Mouse (Mus musculus): ENCODE measurements around the gene Rprd1b.

DNA sequence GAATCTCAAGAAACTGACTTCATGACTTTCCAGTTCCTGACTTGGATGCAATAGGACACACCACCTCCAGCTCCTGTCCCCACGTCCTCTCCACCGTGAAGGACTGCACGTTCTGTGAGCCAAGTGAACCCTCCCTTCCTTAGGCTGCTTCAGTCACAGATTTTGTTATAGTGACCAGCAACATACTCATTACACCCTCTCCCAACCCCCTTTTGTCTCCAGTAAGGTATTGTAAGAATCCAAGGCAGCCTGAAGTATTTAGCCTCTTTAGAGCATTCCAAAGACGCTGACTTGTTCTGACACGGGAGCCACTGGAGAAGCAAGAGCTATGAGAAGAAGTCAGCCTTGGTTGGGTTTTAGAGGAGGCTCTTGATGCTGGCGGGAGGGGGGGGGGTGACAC, 141.1 kb downstream of the Rprd1b start:
- no peak for TF ChIP-seq E2F4 (IDR thresholded peaks at IDR 0.05; ENCODE audit: insufficient read depth)
- TF ChIP-seq POLR2A (IDR thresholded peaks at IDR 0.05; ENCODE audit: insufficient read length, low read depth): no peak
- no peak for TF ChIP-seq MYOG (IDR thresholded peaks at IDR 0.05; ENCODE audit: control insufficient read depth in 1 of 3, insufficient read depth in 1 of 3, insufficient read length in 2 of 3, low read depth in 2 of 3)
